Comparison of ENCODE assay signal across 10 mouse cellular contexts in genomic region chr4:150651390-150652277, GRCm38 (mm10). TPM values are rescaled to one million over a fixed set of nuclear protein-coding genes. Genes with fewer than 3 reads are reported as not detected.
DNase-seq lines count a peak whose midpoint lies in the region; ATAC-seq and TF ChIP-seq lines count a peak whose summit lies in the region.
"Had no signal": no experiment of that assay in that cellular context is flagged by ENCODE, and none has a peak within 500 bp of the region (broad histone marks: within the 10 kb centered on the region; RNA-seq: fewer than 3 reads in every experiment).

TSS of gene Slc45a1 (minus strand) at chr4:150652174.

- H3K27me3 ChIP-seq in hindbrain, postnatal 0 days (ENCODE audit: insufficient read depth, low read length): no peaks in the 10 kb centered on the region
- peaks cover 46% of the 10 kb centered on the region for H3K27me3 ChIP-seq in midbrain, embryonic 10.5 days (ENCODE audit: low read depth, poor library complexity, severe bottlenecking)
- H3K27me3 ChIP-seq: Patski had no signal

- peak within 1 kb of the TSS; percentile 77 for H3K9ac ChIP-seq in hindbrain, postnatal 0 days (replicated peaks; ENCODE audit: low read length)

- no peaks in the 10 kb centered on the region for H3K9me3 ChIP-seq in hindbrain, postnatal 0 days (ENCODE audit: low read length)
- H3K9me3 ChIP-seq in midbrain, embryonic 10.5 days (replicated peaks): no peaks in the 10 kb centered on the region

- ATAC-seq in hindbrain, postnatal 0 days: peak; percentile 68
- ATAC-seq: Patski had no signal

- peak within 1 kb of the TSS; percentile 63 for H3K4me3 ChIP-seq in hindbrain, postnatal 0 days (ENCODE audit: low read length)
- peak within 1 kb of the TSS; percentile 60 for H3K4me3 ChIP-seq in midbrain, embryonic 10.5 days

- H3K4me1 ChIP-seq in hindbrain, postnatal 0 days (ENCODE audit: insufficient read depth, low read length): no peaks in the 10 kb centered on the region
- H3K4me1 ChIP-seq in midbrain, embryonic 10.5 days: peaks cover 24% of the 10 kb centered on the region

- peak; percentile 39 for TF ChIP-seq CTCF in hindbrain, postnatal 0 days (IDR thresholded peaks at IDR 0.05; ENCODE audit: low read depth)

- WGBS in hindbrain, postnatal 0 days: 5% methylated on average over 41 of the region's 41 CpGs
- 6% methylated on average over 41 of the region's 41 CpGs for WGBS in midbrain, embryonic 10.5 days

- H3K4me2 ChIP-seq in hindbrain, postnatal 0 days (ENCODE audit: low read depth, low read length): peak within 1 kb of the TSS; percentile 64

- peak; percentile 43 to 65 for DNase-seq in left cerebral cortex, adult 18-20 months (ENCODE audit: low spot score in 2 of 2)
- no peak for DNase-seq in left cerebral cortex, adult 11 months (ENCODE audit: low spot score)
- DNase-seq in embryo, embryonic 10.5 days (ENCODE audit: low spot score): peak; percentile 31
- peak; percentile 80 for DNase-seq in hindbrain, postnatal 0 days (ENCODE audit: low spot score)
- peak; percentile 28 for DNase-seq in midbrain, embryonic 10.5 days (ENCODE audit: low spot score)
- DNase-seq in c-Kit-positive CD71-positive TER-119-positive erythroid progenitor cells, embryonic 14.5 days (ENCODE audit: low spot score): no peak
- no peak for DNase-seq in spleen, postnatal 10 days (ENCODE audit: low spot score in 2 of 2)
- DNase-seq in kidney, postnatal 25 days: no peak

- H3K27ac ChIP-seq in hindbrain, postnatal 0 days: peak within 1 kb of the TSS; percentile 68
- peak within 1 kb of the TSS; percentile 76 for H3K27ac ChIP-seq in midbrain, embryonic 10.5 days (replicated peaks)

- no peaks in the 10 kb centered on the region for H3K36me3 ChIP-seq in hindbrain, postnatal 0 days (ENCODE audit: insufficient read depth, low read length)
- H3K36me3 ChIP-seq in midbrain, embryonic 10.5 days: no peaks in the 10 kb centered on the region

RNA-seq across cellular contexts. Expression of gene Slc45a1, which starts in this region (rescaled TPM):
- total RNA-seq in left cerebral cortex, adult 18-20 months (2021): 10 to 100 TPM; 49.1 to 49.4 TPM
- total RNA-seq in hindbrain, postnatal 0 days (2014; rRNA removed): 49.6 and 51.3 TPM in 2 replicates
- polyA plus RNA-seq in hindbrain, postnatal 0 days (2015; fragmentation: Nextera tagmentation; extraction: Ambion mirVana): 41.7 and 47.5 TPM in 2 replicates
- polyA plus RNA-seq in midbrain, embryonic 10.5 days (2016; fragmentation: Nextera tagmentation; extraction: Ambion mirVana): 1.7 and 4.4 TPM in 2 replicates
- polyA plus RNA-seq: heart, postnatal 0 days; Patski had no signal

Comparison
In these comparisons a context has a peak if more than half of its experiments do, and no peak if none do; other contexts are left out.
1. DNase-seq: peak in left cerebral cortex, adult 18-20 months (2 of 2), embryo, embryonic 10.5 days (single experiment), hindbrain, postnatal 0 days (single experiment) and midbrain, embryonic 10.5 days (single experiment); none in left cerebral cortex, adult 11 months (single experiment), c-Kit-positive CD71-positive TER-119-positive erythroid progenitor cells, embryonic 14.5 days (single experiment), spleen, postnatal 10 days (0 of 2) and kidney, postnatal 25 days (0 of 2).